Mouse (Mus musculus) stomach, postnatal 0 days (tissue): ENCODE results near the gene Crb2. TPM values are rescaled to one million over a fixed set of nuclear protein-coding genes. Genes with fewer than 3 reads are reported as not detected.

Experiments
- ATAC-seq: fragments of 200-750 bp; cut with Nextera tagmentation; 2 replicates; pipeline ENCODE4 v1.8.0; 2017; ENCODE audit not compliant: low FRiP score, low TSS enrichment
- DNase-seq: peaks from one replicate; pipeline ENCODE4 v3.0.0-alpha.2; 2016; ENCODE audit warnings: low spot score
- H3K27ac ChIP-seq: fragments of 300-500 bp; sonication (generic); replicated peaks from 2 replicates; pipeline ENCODE4 v1.5.1; 2014; ENCODE audit warnings: mild to moderate bottlenecking, control low read depth
- H3K27me3 ChIP-seq: fragments of 300-500 bp; sonication (generic); 2 replicates; pipeline ENCODE4 v1.6.1; 2014; ENCODE audit warnings: low read length; ENCODE audit not compliant: control insufficient read depth, insufficient read depth
- H3K36me3 ChIP-seq: fragments of 300-500 bp; sonication (generic); 2 replicates; pipeline ENCODE4 v1.6.1; 2014; ENCODE audit warnings: low read length, mixed read lengths; ENCODE audit not compliant: control insufficient read depth, insufficient read depth
- H3K4me1 ChIP-seq: fragments of 300-500 bp; sonication (generic); replicated peaks from 2 replicates; pipeline ENCODE4 v1.6.1; 2014; ENCODE audit warnings: antibody characterized with exemption; ENCODE audit not compliant: control insufficient read depth, insufficient read depth
- H3K4me2 ChIP-seq: fragments of 300-500 bp; sonication (generic); replicated peaks from 2 replicates; pipeline ENCODE4 v1.6.1; 2014; ENCODE audit warnings: low read depth, mild to moderate bottlenecking, control low read depth, moderate library complexity
- H3K4me3 ChIP-seq: fragments of 300-500 bp; sonication (generic); 2 replicates; pipeline ENCODE4 v1.5.1; 2014; ENCODE audit warnings: low read depth, low read length, control low read depth
- H3K9ac ChIP-seq: fragments of 300-500 bp; sonication (generic); 2 replicates; pipeline ENCODE4 v1.6.1; 2014; ENCODE audit warnings: mild to moderate bottlenecking, low read length, control low read depth, mixed read lengths
- H3K9me3 ChIP-seq: fragments of 300-500 bp; sonication (generic); 2 replicates; pipeline ENCODE4 v1.6.1; 2016; ENCODE audit warnings: low read length; ENCODE audit not compliant: control insufficient read depth
- CTCF ChIP-seq: IDR thresholded peaks from 2 replicates; pipeline ENCODE4 v1.5.1; 2016; ENCODE audit warnings: antibody characterized with exemption, low read depth, mild to moderate bottlenecking, moderate library complexity
- EP300 ChIP-seq: optimal IDR thresholded peaks from 2 replicates; pipeline ENCODE3; 2016; ENCODE audit warnings: antibody characterized with exemption
- WGBS: fragments of 180-500 bp; shearing (Covaris S2); extraction: QIAGEN DNeasy Blood & Tissue Kit; methylation state at CpG from one replicate; pipeline ENCODE4 v1.1.7; 2014; 5-methylcytosine and 5-hydroxymethylcytosine counted together
- polyA plus RNA-seq: library from polyadenylated mRNA; unstranded; fragments of >200 nt; fragmentation: Nextera tagmentation; extraction: Ambion mirVana; gene quantifications from 2 replicates; pipeline ENCODE4 v1.2.1, GENCODE M21; 2015

The Crb2 gene
- polyA plus RNA-seq, 1 experiment from 2014 or later, result 0.74 TPM

- WGBS, result 79% methylated on average over 5 of the region's 5 CpGs
- TF ChIP-seq CTCF (no peak), EP300 (no peak)
- ATAC-seq (no peak), DNase-seq (no peak)
- Histone ChIP-seq H3K4me3 (no peak overlapping the region), H3K4me2 (no peak overlapping the region), H3K9me3 (no peaks in the 10 kb centered on the region), H3K4me1 (no peaks in the 10 kb centered on the region), H3K27ac (no peak overlapping the region), H3K9ac (no peak overlapping the region), H3K36me3 (no peaks in the 10 kb centered on the region), H3K27me3 (no peaks in the 10 kb centered on the region)
Observed at GRCm38 (mm10) chr2:37789029-37789428, 13.0 kb downstream of the Crb2 start.

GRCm38 (mm10) chr2:37789995-37790394, 13.9 kb downstream of the Crb2 start:
- ATAC-seq, result no peak
- 91% methylated on average over 10 of the region's 10 CpGs for WGBS
- Histone ChIP-seq H3K27me3 (no peaks in the 10 kb centered on the region), H3K36me3 (no peaks in the 10 kb centered on the region), H3K4me2 (no peak overlapping the region), H3K4me3 (no peak overlapping the region), H3K9me3 (no peaks in the 10 kb centered on the region), H3K27ac (no peak overlapping the region), H3K9ac (no peak overlapping the region), H3K4me1 (no peaks in the 10 kb centered on the region)
- no peak for DNase-seq
- TF ChIP-seq CTCF (no peak), EP300 (no peak)

- no peaks in the 10 kb centered on the region for H3K4me1 ChIP-seq
- no peaks in the 10 kb centered on the region for H3K36me3 ChIP-seq
- 90% methylated on average over 14 of the region's 14 CpGs for WGBS
- no peak for TF ChIP-seq EP300
- TF ChIP-seq CTCF, result no peak
- no peak overlapping the region for H3K9ac ChIP-seq
- H3K4me2 ChIP-seq, result no peak overlapping the region
- no peak for ATAC-seq
- H3K27me3 ChIP-seq, result no peaks in the 10 kb centered on the region
- DNase-seq, result no peak
- H3K9me3 ChIP-seq, result no peaks in the 10 kb centered on the region
- H3K4me3 ChIP-seq, result no peak overlapping the region
- H3K27ac ChIP-seq, result no peak overlapping the region
Observed at GRCm38 (mm10) chr2:37790738-37791137, 14.7 kb downstream of the Crb2 start.

GRCm38 (mm10) chr2:37791340-37791739, 15.3 kb downstream of the Crb2 start:
- Histone ChIP-seq H3K4me1 (no peaks in the 10 kb centered on the region), H3K36me3 (no peaks in the 10 kb centered on the region), H3K4me3 (no peak overlapping the region), H3K9me3 (no peaks in the 10 kb centered on the region), H3K9ac (no peak overlapping the region), H3K27me3 (no peaks in the 10 kb centered on the region), H3K4me2 (no peak overlapping the region), H3K27ac (no peak overlapping the region)
- TF ChIP-seq CTCF (no peak), EP300 (no peak)
- no peak for DNase-seq
- 82% methylated on average over 4 of the region's 4 CpGs for WGBS
- no peak for ATAC-seq

- 20% methylated on average over 1 of the region's 1 CpGs for WGBS
- peaks cover 3% of the 10 kb centered on the region; the same call in 1 of the 2 replicates for H3K36me3 ChIP-seq
- no peak overlapping the region for H3K27ac ChIP-seq
- H3K4me3 ChIP-seq, result no peak overlapping the region
- no peaks in the 10 kb centered on the region for H3K27me3 ChIP-seq
- ATAC-seq, result no peak
- no peak for DNase-seq
- no peak for TF ChIP-seq CTCF
- no peak for TF ChIP-seq EP300
- no peaks in the 10 kb centered on the region for H3K9me3 ChIP-seq
- no peaks in the 10 kb centered on the region for H3K4me1 ChIP-seq
- no peak overlapping the region for H3K9ac ChIP-seq
- H3K4me2 ChIP-seq, result no peak overlapping the region
Observed at GRCm38 (mm10) chr2:37796021-37796420, 20.0 kb downstream of the Crb2 start.

- TF ChIP-seq EP300, result no peak
- no peak for TF ChIP-seq CTCF
- Histone ChIP-seq H3K27ac (no peak overlapping the region), H3K4me3 (no peak overlapping the region), H3K9ac (no peak overlapping the region), H3K9me3 (no peaks in the 10 kb centered on the region), H3K27me3 (no peaks in the 10 kb centered on the region), H3K4me1 (no peaks in the 10 kb centered on the region), H3K4me2 (no peak overlapping the region), H3K36me3 (peaks cover 3% of the 10 kb centered on the region; the same call in 1 of the 2 replicates)
- no peak for DNase-seq
- no peak for ATAC-seq
- 85% methylated on average over 4 of the region's 4 CpGs for WGBS
Observed at GRCm38 (mm10) chr2:37797046-37797445, 21.0 kb downstream of the Crb2 start.
